Mouse (Mus musculus) heart, adult 2 months (tissue): ENCODE measurements around the gene Sash3.

Source experiments
- CTCF ChIP-seq: fragments of 200-600 bp; IDR thresholded peaks from 2 replicates; pipeline ENCODE4 v1.8.1; 2022; ENCODE audit warnings: antibody characterized with exemption, mild to moderate bottlenecking, moderate library complexity
- POLR2A ChIP-seq: fragments of 200-500 bp; IDR thresholded peaks from 2 replicates; pipeline ENCODE4 v1.6.1; 2011; ENCODE audit warnings: mild to moderate bottlenecking, low read depth, low read length, control low read depth; ENCODE audit not compliant: insufficient read depth

DNA sequence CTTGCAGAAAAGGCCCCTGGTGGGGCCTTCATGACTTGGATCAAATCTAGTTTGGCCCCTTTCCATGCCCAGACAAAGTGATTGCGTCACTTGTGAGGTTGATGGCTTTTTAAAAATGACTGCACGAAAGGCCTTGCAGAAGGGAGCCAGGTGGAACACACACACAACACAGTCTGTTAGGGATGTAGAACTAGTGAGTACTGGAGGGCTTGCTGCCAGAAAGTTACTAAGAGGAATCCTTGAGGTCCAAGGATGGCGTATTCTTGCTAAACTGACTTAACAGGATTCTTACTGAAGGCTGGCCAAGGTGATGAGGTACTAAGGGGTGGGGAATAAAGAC lies 37.0 kb upstream of the Sash3 start:
- TF ChIP-seq CTCF (no peak), POLR2A (no peak)
